Mouse (Mus musculus): ENCODE results near the gene Prss8.

GRCm38 (mm10) chr7:127886551-127886950 is 43.4 kb downstream of the Prss8 start:
- TF ChIP-seq POLR2AphosphoS5 (IDR thresholded peaks at IDR 0.05; ENCODE audit: borderline replicate concordance, low read depth, low read length), result no peak
- TF ChIP-seq ZC3H11A (IDR thresholded peaks at IDR 0.05; ENCODE audit: low read depth, low read length), result no peak
- no peak for TF ChIP-seq MEF2A (IDR thresholded peaks at IDR 0.05; ENCODE audit: extremely low read depth, insufficient replicate concordance, low read depth, low read length, poor library complexity, severe bottlenecking)
- no peak for TF ChIP-seq POLR2A (IDR thresholded peaks at IDR 0.05; ENCODE audit: control insufficient read depth in 1 of 2, insufficient read depth in 1 of 2, low read depth in 1 of 2, low read length in 2 of 2, poor library complexity in 1 of 2)
